Mouse (Mus musculus): ENCODE results near the gene Gm44511. TPM values are rescaled to one million over a fixed set of nuclear protein-coding genes. Genes with fewer than 3 reads are reported as not detected.

Gene Gm44511
- not detected for polyA plus RNA-seq (2014; fragmentation: Illumina TruSeq; extraction: RNeasy Lipid Tissue Mini Kit (QIAGEN cat#74804); ENCODE audit: low read depth, low replicate concordance)

DNA sequence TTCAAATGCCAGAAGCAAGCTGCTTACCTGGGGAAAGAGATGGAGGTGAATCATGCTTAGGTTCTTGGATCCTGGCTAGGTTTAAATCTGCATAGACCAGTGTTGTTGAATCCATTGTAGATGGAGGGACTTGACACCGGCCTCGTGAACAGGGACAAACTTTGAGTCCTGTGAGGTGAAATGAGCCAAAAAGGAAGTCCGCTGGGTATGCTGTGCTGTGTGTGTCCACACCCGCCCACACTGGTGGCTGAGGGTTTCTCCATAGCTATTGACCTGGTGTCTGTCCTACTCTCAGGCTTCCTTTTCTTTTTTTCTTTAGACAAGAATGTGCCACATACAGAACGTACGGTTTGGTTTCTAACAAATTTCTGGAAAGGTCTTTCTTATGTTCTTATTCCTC is at the start of gene Gm44511, which contains the start of gene Klrb1b:
Gene Gm44511, minus strand, starts transcription at position 184 of the 400 bp plus-strand sequence.
Gene Klrb1b, minus strand, starts transcription at position 200 of the 400 bp plus-strand sequence.

DNA sequence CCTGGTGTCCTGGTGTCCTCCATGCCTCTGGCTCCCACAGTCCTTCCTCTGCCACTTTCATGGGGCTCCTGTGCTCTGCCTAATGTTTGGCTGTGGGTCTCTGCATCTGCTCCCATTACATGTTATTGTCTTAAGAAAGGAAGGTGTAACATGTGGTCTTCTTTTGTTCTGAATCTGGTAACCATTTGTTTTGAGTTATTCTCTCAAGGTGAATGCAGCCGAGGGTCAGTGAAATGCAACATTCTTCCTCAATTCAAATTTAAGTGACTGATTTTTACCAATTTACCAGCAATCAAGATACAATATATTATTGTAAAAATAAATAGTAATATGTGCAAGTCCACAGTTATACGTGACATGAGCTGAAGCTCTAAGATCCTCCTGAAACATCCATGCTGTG is 37.0 kb downstream of the Gm44511 start, which contains the start of gene Klrb1c:
Gene Klrb1c, minus strand, starts transcription at position 101 of the 400 bp plus-strand sequence.

Other genes starting within 250 kb of the Gm44511 start
- 1.6 TPM for gene A2ml1, start 244.7 kb downstream of the Gm44511 start, polyA plus RNA-seq (2014; fragmentation: Illumina TruSeq; extraction: RNeasy Lipid Tissue Mini Kit (QIAGEN cat#74804); ENCODE audit: low read depth, low replicate concordance)
- 0.90 TPM for gene Klrb1a, start 202.8 kb downstream of the Gm44511 start, polyA plus RNA-seq (2014; fragmentation: Illumina TruSeq; extraction: RNeasy Lipid Tissue Mini Kit (QIAGEN cat#74804); ENCODE audit: low read depth, low replicate concordance)
- gene Clec2h, start 163.9 kb downstream of the Gm44511 start, polyA plus RNA-seq (2014; fragmentation: Illumina TruSeq; extraction: RNeasy Lipid Tissue Mini Kit (QIAGEN cat#74804); ENCODE audit: low read depth, low replicate concordance): 0.15 TPM
- 90.0 TPM for gene Klrb1, start 103.3 kb downstream of the Gm44511 start, polyA plus RNA-seq (2014; fragmentation: Illumina TruSeq; extraction: RNeasy Lipid Tissue Mini Kit (QIAGEN cat#74804); ENCODE audit: low read depth, low replicate concordance)
- 0.67 TPM for gene Klrb1c, start 37.1 kb downstream of the Gm44511 start, polyA plus RNA-seq (2014; fragmentation: Illumina TruSeq; extraction: RNeasy Lipid Tissue Mini Kit (QIAGEN cat#74804); ENCODE audit: low read depth, low replicate concordance)
- gene Klrb1b, start within 50 bp of the Gm44511 start, polyA plus RNA-seq (2014; fragmentation: Illumina TruSeq; extraction: RNeasy Lipid Tissue Mini Kit (QIAGEN cat#74804); ENCODE audit: low read depth, low replicate concordance): not detected
- 0.38 TPM for gene Clec2i, start 61.3 kb upstream of the Gm44511 start, polyA plus RNA-seq (2014; fragmentation: Illumina TruSeq; extraction: RNeasy Lipid Tissue Mini Kit (QIAGEN cat#74804); ENCODE audit: low read depth, low replicate concordance)
- 0.25 TPM for gene BC035044, start 64.8 kb upstream of the Gm44511 start, polyA plus RNA-seq (2014; fragmentation: Illumina TruSeq; extraction: RNeasy Lipid Tissue Mini Kit (QIAGEN cat#74804); ENCODE audit: low read depth, low replicate concordance)
- gene Clec2g, start 108.1 kb upstream of the Gm44511 start, polyA plus RNA-seq (2014; fragmentation: Illumina TruSeq; extraction: RNeasy Lipid Tissue Mini Kit (QIAGEN cat#74804); ENCODE audit: low read depth, low replicate concordance): not detected
- not detected for gene Klrb1f, start 219.6 kb upstream of the Gm44511 start, polyA plus RNA-seq (2014; fragmentation: Illumina TruSeq; extraction: RNeasy Lipid Tissue Mini Kit (QIAGEN cat#74804); ENCODE audit: low read depth, low replicate concordance)